In the genomic region with DNA sequence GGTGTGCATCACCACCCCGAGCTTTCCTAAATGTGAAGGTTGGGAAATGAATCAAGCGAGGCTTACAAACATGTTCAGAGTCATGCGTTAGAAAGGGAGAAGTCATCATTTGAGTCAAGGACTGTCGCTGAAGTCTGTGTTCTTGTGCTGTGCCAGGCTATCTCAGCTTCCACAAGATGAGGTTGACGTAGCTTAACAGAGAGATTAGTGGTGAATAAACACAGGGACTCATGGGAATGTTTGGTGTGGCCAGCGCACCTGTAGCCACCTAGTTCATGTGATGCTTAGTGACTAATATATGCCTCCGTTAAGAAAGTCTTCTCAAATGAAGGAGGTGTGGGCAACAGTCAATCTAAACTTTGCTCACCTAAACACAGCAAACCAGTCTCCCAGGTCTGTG, we compare ENCODE assay signal across 33 mouse cellular contexts. TPM values are rescaled to one million over a fixed set of nuclear protein-coding genes. Genes with fewer than 3 reads are reported as not detected.
"Had no signal": no experiment of that assay in that cellular context is flagged by ENCODE, and none has a peak within 500 bp of the region (broad histone marks: within the 10 kb centered on the region; RNA-seq: fewer than 3 reads in every experiment).

No protein-coding gene starts in this region.

- ATAC-seq: liver, embryonic 12.5 days; liver, postnatal 0 days; lung, postnatal 0 days; midbrain, embryonic 13.5 days; midbrain, embryonic 15.5 days; midbrain, embryonic 16.5 days had no signal

- H3K4me2 ChIP-seq: limb, embryonic 12.5 days; limb, embryonic 13.5 days; limb, embryonic 15.5 days; liver, embryonic 11.5 days; liver, embryonic 12.5 days; liver, embryonic 13.5 days; liver, embryonic 15.5 days; lung, embryonic 14.5 days; lung, embryonic 15.5 days; midbrain, embryonic 11.5 days; midbrain, embryonic 12.5 days; midbrain, embryonic 13.5 days; midbrain, embryonic 15.5 days; neural tube, embryonic 12.5 days had no signal

- H3K4me3 ChIP-seq: limb, embryonic 10.5 days; limb, embryonic 12.5 days; limb, embryonic 13.5 days; limb, embryonic 15.5 days; liver, embryonic 12.5 days; liver, embryonic 13.5 days; liver, embryonic 15.5 days; lung, embryonic 15.5 days; megakaryocyte, embryonic 14.5 days; midbrain, embryonic 10.5 days; midbrain, embryonic 12.5 days; midbrain, embryonic 13.5 days; midbrain, embryonic 15.5 days; myocyte; neural tube, embryonic 12.5 days had no signal

- H3K4me1 ChIP-seq: limb, embryonic 12.5 days; limb, embryonic 13.5 days; limb, embryonic 15.5 days; liver, embryonic 15.5 days; lung, embryonic 15.5 days; midbrain, embryonic 10.5 days; midbrain, embryonic 12.5 days; midbrain, embryonic 13.5 days; midbrain, embryonic 15.5 days; neural tube, embryonic 12.5 days had no signal

- DNase-seq: left cerebral cortex, postnatal 4 days; liver; liver, embryonic 13.5 days; liver, postnatal 0 days; lung, adult 18-20 months; lung, adult 2 months; lung, embryonic 14.5 days; lung, postnatal 10 days; lung, postnatal 14 days; lung, postnatal 36 days; lung, postnatal 4 days; midbrain, embryonic 14.5 days had no signal

- H3K27me3 ChIP-seq: limb, embryonic 12.5 days; limb, embryonic 13.5 days; limb, embryonic 15.5 days; liver, embryonic 12.5 days; liver, embryonic 13.5 days; liver, embryonic 15.5 days; lung, embryonic 15.5 days; megakaryocyte, embryonic 14.5 days; midbrain, embryonic 12.5 days; midbrain, embryonic 13.5 days; midbrain, embryonic 15.5 days; neural tube, embryonic 12.5 days had no signal

- H3K27ac ChIP-seq: limb, embryonic 10.5 days; limb, embryonic 12.5 days; limb, embryonic 13.5 days; limb, embryonic 15.5 days; liver, embryonic 12.5 days; liver, embryonic 13.5 days; liver, embryonic 14.5 days; liver, embryonic 15.5 days; lung, embryonic 15.5 days; macrophage; midbrain, embryonic 10.5 days; midbrain, embryonic 12.5 days; midbrain, embryonic 13.5 days; midbrain, embryonic 15.5 days; neural tube, embryonic 12.5 days had no signal

- H3K9me3 ChIP-seq: limb, embryonic 10.5 days; limb, embryonic 12.5 days; limb, embryonic 13.5 days; limb, embryonic 15.5 days; liver, embryonic 12.5 days; liver, embryonic 13.5 days; liver, embryonic 15.5 days; lung, embryonic 15.5 days; midbrain, embryonic 10.5 days; midbrain, embryonic 12.5 days; midbrain, embryonic 13.5 days; midbrain, embryonic 15.5 days; neural tube, embryonic 12.5 days had no signal

- H3K9ac ChIP-seq: limb, embryonic 12.5 days; limb, embryonic 13.5 days; limb, embryonic 15.5 days; liver, embryonic 12.5 days; liver, embryonic 13.5 days; liver, embryonic 14.5 days; liver, embryonic 15.5 days; liver, postnatal 0 days; lung, embryonic 14.5 days; lung, embryonic 15.5 days; midbrain, embryonic 12.5 days; midbrain, embryonic 13.5 days; midbrain, embryonic 15.5 days; neural tube, embryonic 12.5 days had no signal

- H3K36me3 ChIP-seq: midbrain, embryonic 15.5 days had no signal

RNA-seq across cellular contexts. Expression of gene Depdc1b, which starts 10.9 kb away (rescaled TPM):
- polyA plus RNA-seq: liver, adult 2 months had no signal
